Mouse (Mus musculus): Measurements from ENCODE around the gene Iffo1. TPM values are rescaled to one million over a fixed set of nuclear protein-coding genes. Genes with fewer than 3 reads are reported as not detected.
"Not testable (repeated sequence)": the region's sequence is repeated elsewhere in the genome, so short reads cannot be mapped to it uniquely, and the experiment has no call there.

Gene Iffo1
- total RNA-seq, 2 experiments from 2014 or later = 64.7 to 73.2 TPM

DNA sequence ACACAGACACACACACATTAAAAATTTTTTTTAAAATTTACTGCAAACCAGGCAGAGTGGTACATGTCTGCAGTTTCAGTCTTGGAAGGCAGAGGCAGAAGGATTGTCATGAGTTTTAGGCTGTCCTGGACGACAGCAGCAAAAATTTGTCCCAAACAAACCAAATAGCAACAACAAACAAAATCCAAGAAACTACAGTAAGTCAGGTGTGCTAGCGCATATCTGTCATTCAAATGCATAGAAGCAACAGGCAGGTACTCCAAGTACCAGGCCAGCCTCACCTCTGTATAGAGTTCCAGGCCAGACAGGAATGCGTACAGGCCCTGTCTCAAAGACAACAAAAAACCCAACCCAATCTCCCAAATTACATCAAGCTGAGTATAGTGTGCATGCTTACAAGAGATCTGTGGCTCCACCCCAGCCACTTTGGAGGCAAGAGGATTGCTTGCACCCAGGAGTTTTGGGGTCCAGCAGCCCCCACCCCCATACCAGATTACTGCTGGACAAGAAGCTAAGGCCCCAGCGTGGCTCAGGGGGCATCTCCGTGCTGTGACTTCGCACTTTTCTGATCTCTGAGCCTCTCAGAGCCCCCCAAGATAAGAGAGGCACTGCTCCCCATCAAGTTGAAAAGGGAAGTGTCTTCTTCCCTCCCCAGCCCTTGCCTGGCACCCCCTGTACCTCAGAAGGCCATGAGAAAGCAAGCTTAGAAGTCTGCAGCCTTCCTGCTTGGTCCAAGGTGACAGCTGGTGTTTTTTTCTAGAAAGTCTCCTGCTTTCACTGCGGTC is 14.9 kb downstream of the Iffo1 start:
- no peak for DNase-seq (ENCODE audit: low spot score in 2 of 2)

- DNase-seq (ENCODE audit: low spot score in 2 of 2) = no peak
These were observed 15.5 kb downstream of the Iffo1 start for GRCm38 (mm10) chr6:125160558-125160853.

GRCm38 (mm10) chr6:125160854-125161760 is 16.1 kb downstream of the Iffo1 start:
- DNase-seq (ENCODE audit: low spot score in 2 of 2) = peak; percentile 65 to 67

DNA sequence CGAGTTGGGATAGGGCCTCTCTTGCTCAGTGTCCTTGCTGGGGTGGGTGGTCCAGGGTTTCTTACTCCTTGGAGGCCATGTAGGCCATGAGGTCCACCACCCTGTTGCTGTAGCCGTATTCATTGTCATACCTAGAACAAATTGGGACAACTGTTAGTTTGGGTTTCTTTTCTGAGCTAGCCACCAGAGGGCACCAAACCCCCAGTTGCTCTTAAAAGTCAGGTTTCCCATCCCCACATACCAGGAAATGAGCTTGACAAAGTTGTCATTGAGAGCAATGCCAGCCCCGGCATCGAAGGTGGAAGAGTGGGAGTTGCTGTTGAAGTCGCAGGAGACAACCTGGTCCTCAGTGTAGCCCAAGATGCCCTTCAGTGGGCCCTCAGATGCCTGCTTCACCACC is 16.9 kb downstream of the Iffo1 start:
- peak; percentile 64 to 78 for DNase-seq (ENCODE audit: low spot score in 2 of 2)

GRCm38 (mm10) chr6:125162615-125163305 is 17.7 kb downstream of the Iffo1 start:
- not testable (repeated sequence) for DNase-seq (ENCODE audit: low spot score in 2 of 2)

- DNase-seq (ENCODE audit: low spot score in 2 of 2) = peak in 1 of 2 experiments; percentile 67
These were observed 19.0 kb downstream of the Iffo1 start for GRCm38 (mm10) chr6:125163801-125164657.

GRCm38 (mm10) chr6:125164672-125165327 is 19.8 kb downstream of the Iffo1 start:
- peak; percentile 55 to 63 for DNase-seq (ENCODE audit: low spot score in 2 of 2)

DNA sequence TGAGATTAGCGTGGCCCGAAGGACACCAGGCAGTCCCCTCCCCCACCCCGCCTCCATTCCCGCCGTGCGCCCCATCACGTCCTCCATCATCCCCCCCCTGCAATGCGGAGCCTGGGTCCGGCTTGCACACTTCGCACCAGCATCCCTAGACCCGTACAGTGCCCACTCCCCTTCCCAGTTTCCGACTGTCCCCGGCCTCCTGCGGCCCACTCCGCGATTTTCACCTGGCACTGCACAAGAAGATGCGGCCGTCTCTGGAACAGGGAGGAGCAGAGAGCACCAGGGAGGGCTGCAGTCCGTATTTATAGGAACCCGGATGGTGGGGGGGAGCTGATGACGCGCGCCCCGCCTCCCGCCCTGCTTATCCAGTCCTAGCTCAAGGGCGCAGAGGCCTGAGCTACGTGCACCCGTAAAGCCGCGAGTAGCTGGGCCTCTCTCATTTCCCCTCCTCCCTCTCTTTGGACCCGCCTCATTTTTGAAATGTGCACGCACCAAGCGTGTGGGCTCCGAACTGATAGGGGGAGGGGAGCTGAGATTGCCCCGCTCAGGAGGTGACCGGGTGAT is 20.4 kb downstream of the Iffo1 start:
- DNase-seq (ENCODE audit: low spot score in 2 of 2) = peak; percentile 97 to 98

DNA sequence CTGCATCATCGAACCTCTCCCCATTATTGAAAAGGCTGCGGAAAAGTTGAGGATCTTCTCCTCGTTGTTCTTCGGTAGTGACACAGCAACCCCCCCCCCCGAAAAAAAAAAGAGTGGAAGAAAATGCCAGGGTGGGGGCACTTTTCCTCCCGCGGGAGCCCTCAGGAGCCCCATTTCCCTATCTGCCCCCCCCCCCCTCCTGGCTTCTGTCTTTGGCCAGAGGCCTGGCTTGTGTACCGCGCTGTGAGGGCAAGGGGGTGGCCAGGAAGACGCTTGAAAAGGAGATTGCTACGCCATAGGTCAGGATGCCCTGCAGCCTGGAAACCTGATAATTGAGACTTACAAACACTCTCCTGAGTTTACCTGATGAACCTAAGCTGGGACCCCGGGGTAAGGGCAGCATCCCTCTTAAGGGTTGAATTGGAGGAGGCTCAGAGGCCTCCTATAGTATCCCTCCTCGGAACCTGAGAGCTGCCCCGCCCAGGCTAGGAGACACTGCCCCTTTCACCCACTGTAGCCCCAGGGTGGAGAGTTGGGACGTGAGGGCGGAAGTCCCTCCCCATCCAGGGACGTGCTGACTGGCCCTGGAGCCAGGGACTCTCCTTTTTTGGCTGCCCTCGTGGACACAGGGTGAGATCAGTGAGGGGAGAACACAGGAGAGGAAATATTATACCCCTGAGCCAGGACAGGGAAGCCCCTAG is 21.2 kb downstream of the Iffo1 start, which contains the start of gene Gapdh:
TSS of gene Gapdh (minus strand) at position 417 of the 701 bp plus-strand sequence.
- DNase-seq (ENCODE audit: low spot score in 2 of 2) = no peak

GRCm38 (mm10) chr6:125166861-125167650 is 22.0 kb downstream of the Iffo1 start:
- no peak for DNase-seq (ENCODE audit: low spot score in 2 of 2)

- no peak for DNase-seq (ENCODE audit: low spot score in 2 of 2)
These were observed 23.0 kb downstream of the Iffo1 start for GRCm38 (mm10) chr6:125168086-125168485.

DNA sequence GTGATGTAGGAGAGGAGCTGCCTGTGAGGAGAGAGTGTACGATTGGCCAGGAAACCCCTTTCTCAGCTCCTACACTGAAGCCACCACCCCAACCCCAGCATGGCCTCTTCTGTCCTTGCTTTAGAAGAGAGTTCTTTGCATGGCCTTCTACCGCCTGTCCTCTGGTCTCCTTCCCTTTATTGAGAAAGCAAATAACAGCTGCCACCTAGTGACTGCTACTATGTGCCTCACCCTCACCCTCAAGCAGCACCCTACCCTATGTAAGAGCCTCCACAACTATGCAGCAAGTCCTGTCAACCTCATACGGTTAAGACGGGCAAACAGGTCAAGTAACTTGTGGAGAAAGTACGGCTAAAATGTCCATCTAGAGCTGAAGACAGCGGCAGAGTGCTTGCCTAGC is 25.2 kb downstream of the Iffo1 start:
- DNase-seq (ENCODE audit: low spot score in 2 of 2) = no peak

- DNase-seq (ENCODE audit: low spot score in 2 of 2) = no peak
These were observed 27.4 kb downstream of the Iffo1 start for GRCm38 (mm10) chr6:125172474-125172873.

- no peak for DNase-seq (ENCODE audit: low spot score in 2 of 2)
These were observed 28.2 kb downstream of the Iffo1 start for GRCm38 (mm10) chr6:125173256-125173655.

DNA sequence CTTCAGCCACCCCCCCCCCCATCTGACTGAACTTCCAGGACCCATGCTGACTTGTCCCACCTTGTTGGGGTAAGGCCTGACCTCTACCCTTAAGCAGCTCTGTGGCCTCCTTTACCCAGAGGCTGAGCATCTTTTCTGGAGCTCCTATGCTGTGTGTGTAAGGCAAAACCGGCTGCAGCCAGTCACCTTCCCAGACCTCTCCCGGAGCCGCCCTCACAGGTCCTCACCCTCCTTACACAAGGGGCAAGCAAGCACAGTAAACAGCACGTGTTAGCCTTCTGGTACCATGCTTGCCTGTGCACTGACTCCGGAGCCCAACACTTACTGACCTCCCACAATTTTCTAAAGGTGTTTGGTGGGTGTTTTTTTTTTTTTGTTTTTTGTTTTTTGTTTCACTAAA is 30.4 kb downstream of the Iffo1 start:
- DNase-seq (ENCODE audit: low spot score in 2 of 2) = no peak

- DNase-seq (ENCODE audit: low spot score in 2 of 2) = no peak
These were observed 34.6 kb downstream of the Iffo1 start for GRCm38 (mm10) chr6:125179601-125180000.

DNA sequence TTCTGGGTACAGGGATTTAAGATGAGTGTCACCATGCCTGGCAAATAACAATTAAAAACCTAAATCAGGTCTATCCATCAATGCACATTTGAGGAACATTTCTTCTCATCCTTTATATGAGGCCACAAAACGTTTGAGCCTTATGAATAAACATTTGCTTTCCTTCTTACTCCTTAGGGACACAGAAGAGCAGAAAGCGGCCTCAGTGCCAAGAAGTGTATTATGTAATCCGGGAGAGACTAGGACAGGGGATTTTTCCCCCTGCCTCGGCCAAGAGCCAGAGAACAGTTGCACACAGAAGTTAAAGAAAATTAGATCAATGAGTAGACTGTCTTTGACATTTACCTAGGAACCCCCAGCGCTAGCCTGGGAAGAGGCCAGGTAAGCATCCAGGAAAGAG is 37.1 kb downstream of the Iffo1 start:
- DNase-seq (ENCODE audit: low spot score in 2 of 2) = no peak

- DNase-seq (ENCODE audit: low spot score in 2 of 2) = no peak
These were observed 41.2 kb downstream of the Iffo1 start for GRCm38 (mm10) chr6:125186203-125186602.

Data from layer of hippocampus, postnatal 14 days (tissue).